Mouse (Mus musculus) heart, postnatal 10 days (tissue): ENCODE measurements around the gene Gpatch3. TPM values are rescaled to one million over a fixed set of nuclear protein-coding genes. Genes with fewer than 3 reads are reported as not detected.

Experiments
- DNase-seq, 2 experiments: peaks; one replicate each; pipeline ENCODE4 v3.0.0; 2021
- intact Hi-C: fragments of 180-260 bp; cut with DNase I; formaldehyde crosslinking; loops from one replicate; pipeline ENCODE4 v1.15.1; 2025
- total RNA-seq, 2 experiments: library from RNA; stranded (reverse); gene quantifications; 2 replicates each; pipeline ENCODE4 v1.2.3; 2021

Gpatch3 gene
- 1 to 10 TPM; 5.1 to 8.3 TPM for total RNA-seq

GRCm38 (mm10) chr4:133574070-133574842 lies at the start of gene Gpatch3:
Gpatch3 (plus strand) TSS chr4:133574745.
- peak; percentile 94 to 96 for DNase-seq

GRCm38 (mm10) chr4:133527788-133528187 lies 46.8 kb upstream of the Gpatch3 start:
- intact Hi-C loops = no loop called here
- DNase-seq = no peak

More at GRCm38 (mm10) chr4:133574070-133574842, at the start of gene Gpatch3:
- intact Hi-C loops = no loop called here

DNA sequence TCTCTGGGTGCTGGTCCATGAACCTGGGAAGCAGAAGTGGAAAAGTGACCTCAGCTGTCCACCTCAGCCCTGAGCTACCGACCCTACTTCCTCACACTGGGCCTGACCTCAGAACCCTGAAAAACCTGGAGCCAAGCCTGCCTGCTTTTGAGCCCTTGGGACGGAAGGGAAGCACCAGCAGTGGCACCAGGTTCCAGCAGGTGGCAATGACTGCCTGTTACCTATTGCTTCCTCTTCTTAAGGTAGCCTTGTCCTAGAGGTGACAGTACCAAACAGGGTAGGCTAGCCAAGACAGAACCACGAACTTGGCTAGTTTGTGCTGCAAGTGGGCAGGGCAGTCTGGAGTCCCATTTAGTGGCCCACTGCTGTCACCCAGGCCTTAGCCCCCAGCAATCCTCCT lies 41.8 kb upstream of the Gpatch3 start:
- no peak for DNase-seq
- intact Hi-C loops = no loop called here

GRCm38 (mm10) chr4:133536081-133536480 lies 38.5 kb upstream of the Gpatch3 start:
- DNase-seq = no peak
- intact Hi-C loops = no loop called here

- DNase-seq = no peak
- intact Hi-C loops = no loop called here
Measured at GRCm38 (mm10) chr4:133536652-133537051, 37.9 kb upstream of the Gpatch3 start.

DNA sequence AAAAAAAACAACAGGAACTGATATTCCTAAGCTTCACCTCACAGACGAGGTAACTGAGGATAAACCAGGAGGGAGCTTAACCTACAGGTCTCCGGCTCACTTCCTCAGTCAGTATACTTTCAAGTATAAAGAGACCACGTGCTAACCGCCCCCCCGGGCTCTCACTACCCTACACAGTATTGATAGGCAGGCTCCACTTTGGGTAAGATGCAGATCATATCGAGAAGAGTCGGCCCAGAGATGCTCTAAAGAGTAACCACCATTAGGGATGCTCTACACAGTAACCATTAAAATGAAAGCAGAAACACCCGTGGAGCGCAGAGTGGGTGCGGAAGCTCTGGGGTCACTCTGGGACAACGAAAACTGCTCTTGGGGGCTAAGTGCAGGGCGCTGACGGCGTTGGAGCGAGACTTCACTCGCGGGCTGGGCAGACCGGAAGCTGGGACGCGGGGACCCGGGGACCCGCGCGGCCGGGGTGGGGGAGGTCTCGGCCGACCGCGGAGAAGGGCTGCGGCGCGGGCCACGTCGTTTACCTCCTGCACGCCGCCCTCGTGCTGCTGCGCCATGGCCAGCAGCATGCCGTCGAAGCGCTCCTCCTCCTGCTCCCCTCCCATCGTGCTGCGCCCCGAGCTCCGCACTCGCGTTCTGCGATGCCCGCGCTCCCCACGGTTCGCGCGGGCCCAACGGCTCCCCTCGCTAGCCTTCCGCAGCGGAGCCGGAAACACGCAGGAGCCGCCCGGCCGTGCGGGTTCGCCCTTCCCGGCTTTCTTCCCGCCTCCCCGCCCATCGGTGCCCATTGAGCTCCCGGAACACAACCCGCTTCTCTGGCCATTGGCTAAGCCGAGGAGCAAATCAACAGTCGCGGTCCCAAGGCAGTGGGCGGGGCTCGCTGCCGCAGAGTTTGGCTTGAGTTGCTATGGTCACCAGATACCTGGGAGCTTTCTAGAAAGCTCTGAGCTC lies 29.0 kb upstream of the Gpatch3 start, which contains the start of gene Nudc:
Gene Nudc (minus strand): TSS at position 725 of the 960 bp plus-strand sequence.
- intact Hi-C loops = no loop called here
- DNase-seq = peak; percentile 97

DNA sequence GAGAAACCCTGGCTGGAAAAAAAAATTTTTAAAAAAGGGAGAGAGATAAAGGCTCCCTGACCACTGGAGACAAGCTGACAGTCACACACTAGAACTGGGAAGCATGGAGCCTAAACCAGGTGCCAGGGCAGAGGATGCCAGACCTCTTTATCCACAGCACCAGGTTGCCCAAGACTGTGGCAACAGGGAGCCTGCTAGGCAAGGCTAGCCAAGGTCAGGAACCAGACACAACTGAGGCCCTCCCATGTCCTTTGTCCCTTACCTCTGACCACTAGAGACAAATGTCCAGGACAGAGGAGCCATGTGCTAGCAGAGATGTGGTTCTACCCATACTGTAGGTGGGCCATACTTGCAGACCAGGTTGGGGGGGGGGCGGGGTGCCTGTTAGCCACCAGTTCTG lies 22.5 kb upstream of the Gpatch3 start:
- intact Hi-C loops = no loop called here
- no peak for DNase-seq

DNA sequence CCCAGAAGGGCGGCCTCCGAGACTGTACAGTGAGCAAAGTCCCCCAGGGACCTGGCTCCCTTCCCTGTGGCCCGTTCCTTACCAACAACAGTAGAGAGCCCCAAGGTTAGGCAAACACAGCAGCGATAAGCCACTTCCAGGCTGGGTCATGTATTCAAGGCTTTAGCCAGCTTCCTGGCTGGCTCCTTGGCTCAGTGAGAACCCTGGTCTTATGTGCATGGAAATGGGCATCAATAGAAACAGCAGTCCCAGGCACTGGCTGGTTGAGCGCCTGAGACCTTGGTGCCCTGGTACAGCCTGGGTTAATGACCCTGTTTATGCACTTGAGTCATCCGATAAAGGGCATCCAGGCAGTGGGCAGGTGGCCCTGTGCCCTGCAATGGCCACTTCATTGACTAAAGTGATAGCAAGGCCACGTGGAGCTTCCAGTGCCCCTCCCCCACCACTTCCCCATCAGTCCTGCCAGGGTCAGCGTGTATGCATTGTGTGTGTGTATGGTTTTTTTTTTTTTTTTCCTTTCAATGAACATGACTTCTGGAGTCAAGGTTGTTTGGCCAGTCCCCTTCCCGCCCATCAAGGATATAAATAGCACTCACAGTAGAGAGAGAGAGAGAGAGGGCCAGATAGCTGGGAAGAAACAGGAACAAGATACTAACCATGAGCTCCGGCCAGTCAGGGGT lies 21.6 kb upstream of the Gpatch3 start, which contains the start of gene Nr0b2:
Gene Nr0b2 (plus strand): TSS at position 609 of the 680 bp plus-strand sequence.
- intact Hi-C loops = no loop called here
- peak; percentile 68 to 71 for DNase-seq

DNA sequence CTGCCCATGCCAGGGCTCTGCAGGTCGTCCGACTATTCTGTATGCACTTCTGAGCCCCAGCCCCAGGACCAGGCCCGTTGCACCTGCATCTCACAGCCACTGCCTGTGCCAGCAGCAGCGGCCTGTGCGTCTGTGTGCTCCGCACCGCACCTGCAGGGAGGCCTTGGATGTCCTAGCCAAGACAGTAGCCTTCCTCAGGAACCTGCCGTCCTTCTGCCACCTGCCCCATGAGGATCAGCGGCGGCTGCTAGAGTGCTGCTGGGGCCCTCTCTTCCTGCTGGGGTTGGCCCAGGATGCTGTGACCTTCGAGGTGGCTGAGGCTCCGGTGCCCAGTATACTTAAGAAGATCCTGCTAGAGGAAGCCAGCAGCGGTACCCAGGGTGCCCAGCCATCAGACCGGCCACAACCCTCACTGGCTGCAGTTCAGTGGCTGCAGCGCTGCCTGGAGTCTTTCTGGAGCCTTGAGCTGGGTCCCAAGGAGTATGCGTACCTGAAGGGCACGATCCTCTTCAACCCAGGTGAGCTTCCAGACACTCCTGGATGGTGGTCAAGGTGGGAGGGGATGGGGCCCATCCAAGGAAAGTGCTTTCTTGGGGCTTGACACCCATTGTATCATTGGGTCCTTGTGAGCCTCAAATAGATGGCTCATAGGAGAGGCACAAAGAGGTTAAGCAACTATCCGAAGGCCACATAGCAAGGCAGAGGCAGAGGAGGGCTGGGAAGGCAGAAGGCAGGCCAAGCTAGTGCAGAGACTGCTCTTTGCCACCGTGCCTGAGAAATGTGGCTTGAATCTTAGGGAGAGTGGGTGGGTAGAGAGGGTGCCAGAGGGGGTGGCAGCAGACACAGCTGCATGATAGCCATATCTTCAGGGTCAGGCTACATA lies 20.9 kb upstream of the Gpatch3 start:
- intact Hi-C loops = no loop called here
- DNase-seq = peak; percentile 8 to 57

DNA sequence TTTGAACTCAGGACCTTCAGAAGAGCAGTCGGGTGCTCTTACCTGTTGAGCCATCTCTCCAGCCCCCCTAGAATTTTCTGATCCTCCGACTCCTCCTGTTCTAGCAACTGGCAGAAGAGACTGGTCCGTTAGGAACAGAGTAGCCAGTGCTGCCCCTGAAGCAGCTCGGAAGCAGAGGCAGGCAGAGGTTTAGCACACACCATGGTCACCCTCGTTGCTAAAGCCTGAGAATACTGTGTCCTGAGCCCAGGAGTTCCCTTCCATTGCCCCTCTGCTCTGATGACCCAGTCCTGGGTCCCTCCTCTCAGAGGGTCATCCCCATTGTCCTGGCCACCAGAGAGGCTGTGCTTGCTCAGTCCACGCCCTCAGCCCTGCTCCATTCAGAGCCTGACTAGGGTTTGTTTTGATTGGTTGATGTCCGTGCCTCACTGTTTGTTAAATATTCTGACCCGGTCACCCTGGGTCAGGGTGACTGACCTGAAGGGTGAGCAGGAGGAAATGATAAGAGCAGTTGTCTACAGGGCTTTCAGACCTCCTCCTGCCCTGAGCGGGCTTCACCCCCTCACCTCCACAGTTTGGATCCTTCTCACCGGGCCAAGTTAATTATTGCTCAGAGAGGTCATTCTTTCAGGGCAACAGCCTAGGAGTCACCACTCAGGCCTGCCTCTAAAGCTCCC lies 17.4 kb upstream of the Gpatch3 start:
- intact Hi-C loops = no loop called here
- no peak for DNase-seq

DNA sequence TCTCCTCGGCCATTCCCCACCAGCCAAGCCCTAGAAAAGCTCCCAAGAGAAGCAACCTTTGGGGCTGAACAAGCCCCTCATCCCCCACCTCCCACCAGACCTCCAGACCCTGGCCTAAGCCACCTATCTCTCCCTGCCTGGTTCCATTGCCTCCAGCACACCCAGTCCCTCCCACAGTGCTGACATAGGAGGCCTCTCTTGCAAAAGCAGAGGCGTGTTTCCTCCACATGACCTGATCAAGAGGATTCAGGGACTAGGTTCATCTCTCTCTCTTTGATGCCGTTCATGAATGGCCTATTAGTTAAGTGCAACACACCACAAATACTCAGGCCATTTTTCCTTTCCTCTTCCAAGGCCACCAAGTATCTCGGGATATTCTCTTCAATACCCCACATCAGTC lies 14.7 kb upstream of the Gpatch3 start:
- no peak for DNase-seq
- intact Hi-C loops = no loop called here

GRCm38 (mm10) chr4:133561622-133562021 lies 12.9 kb upstream of the Gpatch3 start:
- intact Hi-C loops = no loop called here
- no peak for DNase-seq

GRCm38 (mm10) chr4:133563123-133563571 lies 11.4 kb upstream of the Gpatch3 start:
- intact Hi-C loops = no loop called here

DNA sequence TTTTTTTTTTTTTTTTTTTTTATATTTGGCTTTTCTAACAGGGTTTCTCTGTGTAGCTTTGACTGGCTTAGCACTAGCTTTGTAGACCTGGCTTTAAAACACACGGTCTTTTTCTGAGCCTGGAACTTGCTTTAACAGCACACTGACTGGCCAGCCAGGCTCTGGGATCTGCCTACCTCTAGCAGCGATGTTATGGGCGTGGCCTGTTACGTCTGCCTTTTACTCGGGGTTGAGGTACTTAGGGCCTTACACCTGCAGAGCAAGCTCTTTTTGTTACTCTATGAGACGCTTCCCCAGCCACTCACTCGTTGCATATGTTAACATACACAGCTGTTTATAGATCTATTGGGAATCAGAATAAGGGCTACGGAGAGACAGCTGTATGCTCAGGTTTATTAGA lies 7.3 kb upstream of the Gpatch3 start:
- intact Hi-C loops = no loop called here
- DNase-seq = no peak

More at GRCm38 (mm10) chr4:133563123-133563571, 11.4 kb upstream of the Gpatch3 start:
- DNase-seq = peak; percentile 83 to 87

GRCm38 (mm10) chr4:133569291-133570065 lies 5.1 kb upstream of the Gpatch3 start:
- intact Hi-C loops = no loop called here
- no peak for DNase-seq

- intact Hi-C loops = no loop called here
- DNase-seq = no peak
Measured at GRCm38 (mm10) chr4:133570066-133570466, 4.5 kb upstream of the Gpatch3 start.

DNA sequence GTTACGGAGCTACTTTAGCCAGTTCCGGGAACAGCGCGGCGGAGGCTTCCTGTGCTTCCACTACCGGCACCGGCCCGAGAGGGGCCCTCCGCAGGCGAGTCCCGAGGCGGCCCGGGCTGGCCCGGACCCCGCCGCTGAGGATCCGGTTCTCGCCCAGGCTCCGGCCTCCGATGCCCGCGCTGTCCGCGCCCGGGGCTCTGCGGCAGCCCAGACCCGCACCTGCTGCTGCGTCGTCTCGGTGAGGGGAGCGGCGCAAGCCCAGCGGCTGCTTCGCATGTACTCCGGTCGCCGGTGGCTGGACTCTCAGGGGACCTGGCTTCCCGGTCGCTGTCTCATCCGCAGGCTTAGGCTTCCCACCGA lies 278 bp downstream of the Gpatch3 start:
- DNase-seq = no peak
- intact Hi-C loops = no loop called here

DNA sequence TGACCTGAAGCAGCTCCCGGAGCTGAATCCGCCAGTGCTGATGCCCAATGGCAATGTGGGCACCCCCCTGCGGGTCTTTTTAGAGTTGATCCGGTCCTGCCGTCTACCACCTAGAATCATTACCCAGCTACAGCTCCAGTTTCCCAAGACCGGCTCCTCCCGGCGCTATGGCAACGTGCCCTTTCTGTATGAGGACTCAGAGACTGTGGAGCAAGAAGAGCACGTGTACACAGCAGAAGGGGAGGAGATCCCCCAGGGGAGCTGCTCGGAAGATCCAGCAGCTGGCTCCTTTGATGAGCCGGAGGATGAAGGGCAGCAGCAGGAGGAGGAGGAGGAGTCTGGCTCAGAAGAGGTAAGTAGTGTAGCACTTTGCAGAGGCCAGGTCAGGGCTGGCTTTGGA lies 3.4 kb downstream of the Gpatch3 start:
- no peak for DNase-seq
- intact Hi-C loops = no loop called here

- intact Hi-C loops = no loop called here
- no peak for DNase-seq
Measured at GRCm38 (mm10) chr4:133583690-133584058, 9.1 kb downstream of the Gpatch3 start.
